In genomic region chr3:89395806-89396653, GRCm38 (mm10) we compare ENCODE assay signal across 8 mouse cellular contexts. TPM values are rescaled to one million over a fixed set of nuclear protein-coding genes. Genes with fewer than 3 reads are reported as not detected.
DNase-seq lines count a peak whose midpoint lies in the region; ATAC-seq and TF ChIP-seq lines count a peak whose summit lies in the region.
"Had no signal": no experiment of that assay in that cellular context is flagged by ENCODE, and none has a peak within 500 bp of the region (broad histone marks: within the 10 kb centered on the region; RNA-seq: fewer than 3 reads in every experiment).

No protein-coding gene starts in this region.

- no peaks in the 10 kb centered on the region for H3K9me3 ChIP-seq in ES-E14 (ENCODE audit: control insufficient read depth, insufficient read depth, low read depth, low read length)
- no peaks in the 10 kb centered on the region for H3K9me3 ChIP-seq in embryonic facial prominence, embryonic 15.5 days (replicated peaks)
- no peaks in the 10 kb centered on the region for H3K9me3 ChIP-seq in heart, postnatal 0 days (replicated peaks; ENCODE audit: control insufficient read depth, low read length)
- H3K9me3 ChIP-seq in stomach, embryonic 15.5 days: no peaks in the 10 kb centered on the region

- ATAC-seq in embryonic facial prominence, embryonic 15.5 days (ENCODE audit: insufficient number of reproducible peaks, low FRiP score, low TSS enrichment, low read depth): no peak
- no peak for ATAC-seq in heart, postnatal 0 days (ENCODE audit: insufficient read depth, low read depth)
- no peak for ATAC-seq in stomach, embryonic 15.5 days (ENCODE audit: insufficient read depth, low FRiP score, low read depth)

- in situ Hi-C loops in ES-E14 (cut with MboI; ENCODE audit: low sequenced_read_pairs in 2 of 2, unreplicated experiment in 2 of 2): no loop called here

- H3K4me2 ChIP-seq in embryonic facial prominence, embryonic 15.5 days (replicated peaks): peak overlapping the region; percentile 98
- H3K4me2 ChIP-seq in heart, postnatal 0 days (ENCODE audit: low read depth, low read length): peak overlapping the region; percentile 100
- H3K4me2 ChIP-seq in stomach, embryonic 15.5 days: peak overlapping the region; percentile 95

- peak; percentile 82 for DNase-seq in ES-E14 (ENCODE audit: low read depth, low spot score)
- peak; percentile 82 for DNase-seq in adrenal gland, postnatal 14 days
- peak; percentile 74 for DNase-seq in heart, postnatal 0 days (ENCODE audit: low spot score)
- peak; percentile 79 to 83 for DNase-seq in kidney, postnatal 36 days
- peak; percentile 83 for DNase-seq in mesoderm, embryonic 11.5 days (ENCODE audit: low read depth, low spot score)

- TF ChIP-seq CTCF in heart, postnatal 0 days (IDR thresholded peaks at IDR 0.05; ENCODE audit: low read depth): peak; percentile 87

- WGBS in embryonic facial prominence, embryonic 15.5 days: 1% methylated on average over 43 of the region's 44 CpGs
- WGBS in heart, postnatal 0 days: 1% methylated on average over 38 of the region's 44 CpGs
- under 1% methylated on average over 44 of the region's 44 CpGs for WGBS in stomach, embryonic 15.5 days

- H3K4me1 ChIP-seq in ES-E14 (ENCODE audit: control insufficient read depth in 2 of 2, insufficient read depth in 2 of 2, low read length in 2 of 2, poor library complexity in 1 of 2): peaks cover 0 to 4% of the 10 kb centered on the region in 2 experiments; a peak in 3 of 4 replicates
- peaks cover 58% of the 10 kb centered on the region for H3K4me1 ChIP-seq in embryonic facial prominence, embryonic 15.5 days
- peaks cover 23% of the 10 kb centered on the region for H3K4me1 ChIP-seq in heart, postnatal 0 days (ENCODE audit: control insufficient read depth, insufficient read depth)
- peaks cover 15% of the 10 kb centered on the region for H3K4me1 ChIP-seq in stomach, embryonic 15.5 days

- TF ChIP-seq EP300 in heart, postnatal 0 days (IDR thresholded peaks at IDR 0.05; ENCODE audit: low read depth): no peak

- H3K27me3 ChIP-seq in embryonic facial prominence, embryonic 15.5 days: no peaks in the 10 kb centered on the region
- no peaks in the 10 kb centered on the region for H3K27me3 ChIP-seq in heart, postnatal 0 days (ENCODE audit: control insufficient read depth, insufficient read depth, low read length)
- no peaks in the 10 kb centered on the region for H3K27me3 ChIP-seq in stomach, embryonic 15.5 days (replicated peaks)

- peak overlapping the region; percentile 52 to 64 for H3K4me3 ChIP-seq in ES-E14 (ENCODE audit: insufficient read depth in 1 of 2, low read depth in 1 of 2, low read length in 2 of 2, poor library complexity in 1 of 2, severe bottlenecking in 1 of 2)
- peak overlapping the region; percentile 58 for H3K4me3 ChIP-seq in embryonic facial prominence, embryonic 15.5 days (replicated peaks)
- peak overlapping the region; percentile 78 for H3K4me3 ChIP-seq in heart, postnatal 0 days (ENCODE audit: low read depth, low read length)
- peak overlapping the region; percentile 64 for H3K4me3 ChIP-seq in stomach, embryonic 15.5 days (replicated peaks)

- H3K36me3 ChIP-seq in ES-E14 (ENCODE audit: control insufficient read depth, insufficient read depth, low read length, poor library complexity, severe bottlenecking): no peaks in the 10 kb centered on the region
- no peaks in the 10 kb centered on the region; the same call in 1 of the 2 replicates for H3K36me3 ChIP-seq in embryonic facial prominence, embryonic 15.5 days
- H3K36me3 ChIP-seq in heart, postnatal 0 days (replicated peaks; ENCODE audit: control insufficient read depth, insufficient read depth, low read length): no peaks in the 10 kb centered on the region
- H3K36me3 ChIP-seq in stomach, embryonic 15.5 days: no peaks in the 10 kb centered on the region

- no peak overlapping the region for H3K27ac ChIP-seq in ES-E14 (ENCODE audit: insufficient read depth, low read depth, low read length, poor library complexity, severe bottlenecking)
- peak overlapping the region; percentile 93 for H3K27ac ChIP-seq in embryonic facial prominence, embryonic 15.5 days (replicated peaks)
- H3K27ac ChIP-seq in heart, postnatal 0 days (ENCODE audit: low read depth): peak overlapping the region; percentile 67
- peak overlapping the region; percentile 98; the same call in 1 of the 2 replicates for H3K27ac ChIP-seq in stomach, embryonic 15.5 days

- peak overlapping the region; percentile 67 for H3K9ac ChIP-seq in ES-E14 (ENCODE audit: insufficient read depth, low read depth, low read length, poor library complexity, severe bottlenecking)
- peak overlapping the region; percentile 40 for H3K9ac ChIP-seq in embryonic facial prominence, embryonic 15.5 days
- H3K9ac ChIP-seq in heart, postnatal 0 days (replicated peaks; ENCODE audit: low read depth, low read length): peak overlapping the region; percentile 70
- H3K9ac ChIP-seq in stomach, embryonic 15.5 days: peak overlapping the region; percentile 21; the same call in 1 of the 2 replicates

TF ChIP-seq in ES-E14, 5 proteins besides CTCF, POLR2A, EP300 and RAD21:
- no peak for TF ChIP-seq CHD2 (IDR thresholded peaks at IDR 0.05; ENCODE audit: low read depth, low read length)
- TF ChIP-seq ZNF384 (IDR thresholded peaks at IDR 0.05; ENCODE audit: low read depth, low read length): no peak
- no peak for TF ChIP-seq ZC3H11A (IDR thresholded peaks at IDR 0.05; ENCODE audit: borderline replicate concordance, low read depth, low read length)
- TF ChIP-seq MAFK (IDR thresholded peaks at IDR 0.05; ENCODE audit: insufficient read depth, low read depth, low read length): no peak
- no peak for TF ChIP-seq HCFC1 (IDR thresholded peaks at IDR 0.05; ENCODE audit: borderline replicate concordance, insufficient read depth, low read length)

RNA-seq across cellular contexts. Expression of gene Zbtb7b, which starts 1.5 kb away (rescaled TPM):
- 11.8 and 13.0 TPM in 2 replicates for total RNA-seq in ES-E14 (2012; rRNA removed)
- 67.1 and 72.7 TPM in 2 replicates for total RNA-seq in adrenal gland, postnatal 14 days (2021)
- polyA plus RNA-seq in embryonic facial prominence, embryonic 15.5 days (2015; fragmentation: Nextera tagmentation; extraction: Ambion mirVana): 8.2 and 9.0 TPM in 2 replicates
- total RNA-seq in heart, postnatal 0 days (2014; rRNA removed; ENCODE audit: low replicate concordance): 13.8 and 18.4 TPM in 2 replicates
- polyA plus RNA-seq in heart, postnatal 0 days (2015; fragmentation: Nextera tagmentation; extraction: Ambion mirVana): 2.4 and 2.6 TPM in 2 replicates
- 7.8 and 7.9 TPM in 2 replicates for polyA plus RNA-seq in stomach, embryonic 15.5 days (2015; fragmentation: Nextera tagmentation; extraction: Ambion mirVana)

RNA-seq across cellular contexts. Expression of gene Lenep, which starts 6.6 kb away (rescaled TPM):
- total RNA-seq in ES-E14 (2012; rRNA removed): not detected in 2 replicates
- 0.26 TPM in 1 of 2 replicates, not detected in the other for total RNA-seq in adrenal gland, postnatal 14 days (2021)
- 0.25 and 0.91 TPM in 2 replicates for polyA plus RNA-seq in embryonic facial prominence, embryonic 15.5 days (2015; fragmentation: Nextera tagmentation; extraction: Ambion mirVana)
- total RNA-seq in heart, postnatal 0 days (2014; rRNA removed; ENCODE audit: low replicate concordance): not detected in 2 replicates
- polyA plus RNA-seq in heart, postnatal 0 days (2015; fragmentation: Nextera tagmentation; extraction: Ambion mirVana): not detected in 2 replicates
- not detected in 2 replicates for polyA plus RNA-seq in stomach, embryonic 15.5 days (2015; fragmentation: Nextera tagmentation; extraction: Ambion mirVana)
- total RNA-seq: left cerebral cortex, postnatal 10 days had no signal

RNA-seq across cellular contexts. Expression of gene Flad1, which starts 15.6 kb away (rescaled TPM):
- 20.3 and 20.9 TPM in 2 replicates for total RNA-seq in ES-E14 (2012; rRNA removed)
- 42.2 and 43.8 TPM in 2 replicates for total RNA-seq in adrenal gland, postnatal 14 days (2021)
- polyA plus RNA-seq in embryonic facial prominence, embryonic 15.5 days (2015; fragmentation: Nextera tagmentation; extraction: Ambion mirVana): 28.5 and 34.6 TPM in 2 replicates
- 50.9 and 79.3 TPM in 2 replicates for total RNA-seq in heart, postnatal 0 days (2014; rRNA removed; ENCODE audit: low replicate concordance)
- polyA plus RNA-seq in heart, postnatal 0 days (2015; fragmentation: Nextera tagmentation; extraction: Ambion mirVana): 46.6 and 50.8 TPM in 2 replicates
- 23.6 and 29.4 TPM in 2 replicates for polyA plus RNA-seq in stomach, embryonic 15.5 days (2015; fragmentation: Nextera tagmentation; extraction: Ambion mirVana)

RNA-seq across cellular contexts. Expression of gene Cks1b, which starts 22.2 kb away (rescaled TPM):
- total RNA-seq in ES-E14 (2012; rRNA removed): 162 and 190 TPM in 2 replicates
- total RNA-seq in adrenal gland, postnatal 14 days (2021): 34.9 and 38.0 TPM in 2 replicates
- 342 and 356 TPM in 2 replicates for polyA plus RNA-seq in embryonic facial prominence, embryonic 15.5 days (2015; fragmentation: Nextera tagmentation; extraction: Ambion mirVana)
- total RNA-seq in heart, postnatal 0 days (2014; rRNA removed; ENCODE audit: low replicate concordance): 83.7 and 100 TPM in 2 replicates
- 127 and 129 TPM in 2 replicates for polyA plus RNA-seq in heart, postnatal 0 days (2015; fragmentation: Nextera tagmentation; extraction: Ambion mirVana)
- 409 and 450 TPM in 2 replicates for polyA plus RNA-seq in stomach, embryonic 15.5 days (2015; fragmentation: Nextera tagmentation; extraction: Ambion mirVana)

RNA-seq across cellular contexts. Expression of gene Shc1, which starts 22.2 kb away (rescaled TPM):
- total RNA-seq in ES-E14 (2012; rRNA removed): 66.9 and 72.0 TPM in 2 replicates
- 80.5 and 94.6 TPM in 2 replicates for total RNA-seq in adrenal gland, postnatal 14 days (2021)
- 110 and 113 TPM in 2 replicates for polyA plus RNA-seq in embryonic facial prominence, embryonic 15.5 days (2015; fragmentation: Nextera tagmentation; extraction: Ambion mirVana)
- total RNA-seq in heart, postnatal 0 days (2014; rRNA removed; ENCODE audit: low replicate concordance): 82.1 and 125 TPM in 2 replicates
- 35.0 and 35.8 TPM in 2 replicates for polyA plus RNA-seq in heart, postnatal 0 days (2015; fragmentation: Nextera tagmentation; extraction: Ambion mirVana)
- polyA plus RNA-seq in stomach, embryonic 15.5 days (2015; fragmentation: Nextera tagmentation; extraction: Ambion mirVana): 84.6 and 103 TPM in 2 replicates
